Mouse (Mus musculus) large intestine, adult 2 months (tissue): ENCODE data around the gene Zer1. TPM values are rescaled to one million over a fixed set of nuclear protein-coding genes. Genes with fewer than 3 reads are reported as not detected.
"Not testable (repeated sequence)": the region's sequence is repeated elsewhere in the genome, so short reads cannot be mapped to it uniquely, and the experiment has no call there.

Source experiments
- DNase-seq: peaks from one replicate; pipeline ENCODE4 v3.0.0-alpha.2; 2012; ENCODE audit warnings: low read depth, low spot score
- WGBS: fragments of 180-500 bp; shearing (Covaris S2); methylation state at CpG from one replicate; pipeline ENCODE4 v1.1.7; 2018; 5-methylcytosine and 5-hydroxymethylcytosine counted together
- polyA plus RNA-seq: library from polyadenylated mRNA; depleted of rRNA; stranded (reverse); fragments of >200 nt; gene quantifications from 2 replicates; pipeline ENCODE4 v1.2.3, GENCODE M21; 2012; rRNA removed

Gene Zer1
- polyA plus RNA-seq = 22.8 and 34.4 TPM in 2 replicates

- 8% methylated on average over 31 of the region's 31 CpGs for WGBS
- DNase-seq = peak; percentile 90
Measured at GRCm38 (mm10) chr2:30124472-30125274, at the start of gene Zer1. TSS of gene Zer1 (minus strand) at chr2:30124585.

- 87% methylated on average over 20 of the region's 20 CpGs for WGBS
- DNase-seq = no peak
Measured at GRCm38 (mm10) chr2:30173541-30174240, 49.3 kb upstream of the Zer1 start.

GRCm38 (mm10) chr2:30171997-30172382 lies 47.6 kb upstream of the Zer1 start:
- WGBS = under 1% methylated on average over 19 of the region's 19 CpGs
- DNase-seq = no peak

GRCm38 (mm10) chr2:30171371-30171996 lies 47.1 kb upstream of the Zer1 start, which contains the start of gene Endog:
TSS of gene Endog (plus strand) at chr2:30171493.
- peak; percentile 58 for DNase-seq
- WGBS = under 1% methylated on average over 66 of the region's 75 CpGs

- DNase-seq = no peak
- WGBS = 60% methylated on average over 4 of the region's 4 CpGs
Measured at GRCm38 (mm10) chr2:30166677-30167076, 42.3 kb upstream of the Zer1 start.

- 46% methylated on average over 9 of the region's 9 CpGs for WGBS
Measured at GRCm38 (mm10) chr2:30164340-30164932, 40.1 kb upstream of the Zer1 start.

GRCm38 (mm10) chr2:30161809-30162208 lies 37.4 kb upstream of the Zer1 start:
- no peak for DNase-seq

More at GRCm38 (mm10) chr2:30164340-30164932, 40.1 kb upstream of the Zer1 start:
- DNase-seq = no peak

GRCm38 (mm10) chr2:30159871-30160270 lies 35.5 kb upstream of the Zer1 start:
- 91% methylated on average over 9 of the region's 10 CpGs for WGBS
- not testable (repeated sequence) for DNase-seq

- 41% methylated on average over 8 of the region's 8 CpGs for WGBS
- no peak for DNase-seq
Measured at GRCm38 (mm10) chr2:30152616-30153015, 28.2 kb upstream of the Zer1 start.

GRCm38 (mm10) chr2:30151840-30152239 lies 27.5 kb upstream of the Zer1 start:
- 62% methylated on average over 11 of the region's 11 CpGs for WGBS
- no peak for DNase-seq

- 83% methylated on average over 4 of the region's 4 CpGs for WGBS
- no peak for DNase-seq
Measured at GRCm38 (mm10) chr2:30147466-30147865, 23.1 kb upstream of the Zer1 start.

GRCm38 (mm10) chr2:30144436-30144835 lies 20.1 kb upstream of the Zer1 start:
- no peak for DNase-seq
- 95% methylated on average over 4 of the region's 4 CpGs for WGBS

GRCm38 (mm10) chr2:30140021-30140420 lies 15.6 kb upstream of the Zer1 start:
- DNase-seq = not testable (repeated sequence)

GRCm38 (mm10) chr2:30136458-30136857 lies 12.1 kb upstream of the Zer1 start:
- WGBS = 48% methylated on average over 10 of the region's 10 CpGs
- DNase-seq = no peak

More at GRCm38 (mm10) chr2:30140021-30140420, 15.6 kb upstream of the Zer1 start:
- WGBS = 87% methylated on average over 4 of the region's 4 CpGs

GRCm38 (mm10) chr2:30134928-30135620 lies 10.7 kb upstream of the Zer1 start:
- 16% methylated on average over 10 of the region's 10 CpGs for WGBS
- peak; percentile 57 for DNase-seq

- no peak for DNase-seq
- WGBS = 3% methylated on average over 6 of the region's 6 CpGs
Measured at GRCm38 (mm10) chr2:30134378-30134711, 10.0 kb upstream of the Zer1 start.

GRCm38 (mm10) chr2:30133613-30134377 lies 9.4 kb upstream of the Zer1 start, which contains the start of gene Tbc1d13:
TSS of gene Tbc1d13 (plus strand) at chr2:30133746.
- WGBS = under 1% methylated on average over 46 of the region's 46 CpGs

GRCm38 (mm10) chr2:30132801-30133612 lies 8.6 kb upstream of the Zer1 start:
- DNase-seq = no peak
- 3% methylated on average over 16 of the region's 16 CpGs for WGBS

More at GRCm38 (mm10) chr2:30133613-30134377, 9.4 kb upstream of the Zer1 start, which contains the start of gene Tbc1d13:
- DNase-seq = peak; percentile 77
